Mouse (Mus musculus) cerebellum, adult 2 months (tissue): ENCODE measurements around the gene Phlpp1.

ENCODE experiments used
- CTCF ChIP-seq: fragments of 200-500 bp; IDR thresholded peaks from 2 replicates; pipeline ENCODE4 v1.5.1; 2011; ENCODE audit warnings: low read depth, mild to moderate bottlenecking, control low read depth, low read length, moderate library complexity, borderline replicate concordance; ENCODE audit not compliant: insufficient read depth
- POLR2A ChIP-seq: fragments of 200-500 bp; IDR thresholded peaks from 2 replicates; pipeline ENCODE4 v1.6.1; 2011; ENCODE audit warnings: low read length, control low read depth, borderline replicate concordance; ENCODE audit not compliant: insufficient read depth

- TF ChIP-seq CTCF (no peak), POLR2A (no peak)
These were observed 15.8 kb upstream of the Phlpp1 start for GRCm38 (mm10) chr1:106155702-106156101.
